Mouse (Mus musculus) liver, embryonic 16.5 days (tissue): ENCODE data around the gene Cln5. TPM values are rescaled to one million over a fixed set of nuclear protein-coding genes. Genes with fewer than 3 reads are reported as not detected.

Experiments
- ATAC-seq: fragments of 200-750 bp; cut with Nextera tagmentation; 2 replicates; pipeline ENCODE4 v1.8.0; 2017; ENCODE audit warnings: low read depth, mild to moderate bottlenecking, moderate number of reproducible peaks, moderate library complexity
- H3K27ac ChIP-seq: fragments of 300-500 bp; sonication (generic); 2 replicates; pipeline ENCODE4 v1.5.1; 2014; ENCODE audit warnings: mild to moderate bottlenecking, low read length
- H3K27me3 ChIP-seq: fragments of 300-500 bp; sonication (generic); 2 replicates; pipeline ENCODE4 v1.6.1; 2014; ENCODE audit warnings: low read depth, low read length, mixed read lengths; ENCODE audit not compliant: control insufficient read depth, insufficient read depth
- H3K36me3 ChIP-seq: fragments of 300-500 bp; sonication (generic); 2 replicates; pipeline ENCODE4 v1.6.1; 2014; ENCODE audit warnings: mild to moderate bottlenecking; ENCODE audit not compliant: control insufficient read depth, insufficient read depth
- H3K4me1 ChIP-seq: fragments of 300-500 bp; sonication (generic); 2 replicates; pipeline ENCODE4 v1.6.1; 2014; ENCODE audit warnings: low read depth, low read length, mixed read lengths; ENCODE audit not compliant: control insufficient read depth
- H3K4me2 ChIP-seq: fragments of 300-500 bp; sonication (generic); 2 replicates; pipeline ENCODE4 v1.6.1; 2014; ENCODE audit warnings: low read depth, low read length, mixed read lengths
- H3K4me3 ChIP-seq: fragments of 300-500 bp; sonication (generic); 2 replicates; pipeline ENCODE4 v1.5.1; 2014; ENCODE audit warnings: low read depth, mild to moderate bottlenecking, low read length
- H3K9ac ChIP-seq: fragments of 300-500 bp; sonication (generic); 2 replicates; pipeline ENCODE4 v1.6.1; 2014; ENCODE audit warnings: low read depth, low read length
- H3K9me3 ChIP-seq: fragments of 300-500 bp; sonication (generic); replicated peaks from 2 replicates; pipeline ENCODE4 v1.6.1; 2016; ENCODE audit warnings: low read length; ENCODE audit not compliant: control insufficient read depth
- WGBS: fragments of 180-500 bp; shearing (Covaris S2); extraction: QIAGEN DNeasy Blood & Tissue Kit; methylation state at CpG from one replicate; pipeline ENCODE4 v1.1.7; 2014; ENCODE audit not compliant: insufficient replicate concordance; 5-methylcytosine and 5-hydroxymethylcytosine counted together
- polyA plus RNA-seq: library from polyadenylated mRNA; unstranded; fragments of >200 nt; fragmentation: Nextera tagmentation; extraction: Ambion mirVana; gene quantifications from 2 replicates; pipeline ENCODE4 v1.2.1, GENCODE M21; 2015

Cln5 gene
- polyA plus RNA-seq, 1 experiment from 2014 or later = 17.0 TPM

DNA sequence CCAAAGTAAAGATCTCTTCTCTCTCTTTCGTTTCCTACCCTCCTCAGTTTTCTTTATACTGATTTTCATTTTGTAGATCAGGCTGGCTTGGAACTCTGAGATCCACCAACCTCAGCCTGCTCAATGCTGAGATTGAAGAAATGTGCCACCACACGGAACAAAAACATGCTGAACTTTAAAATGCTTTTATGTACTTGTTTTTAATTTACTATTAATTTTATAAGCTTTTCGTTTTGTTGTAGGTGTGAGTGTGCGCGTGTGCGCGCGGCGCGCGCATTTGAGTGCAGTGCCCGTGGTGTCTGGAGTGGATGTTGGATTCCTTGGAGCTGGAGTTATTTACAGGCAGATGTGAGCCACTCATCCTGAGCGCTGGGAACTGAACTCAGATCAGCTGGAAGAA, 30.3 kb downstream of the Cln5 start:
- WGBS = 80% methylated on average over 13 of the region's 13 CpGs
- Histone ChIP-seq H3K9me3 (no peaks in the 10 kb centered on the region), H3K4me2 (peak overlapping the region; percentile 70), H3K36me3 (peaks cover 3% of the 10 kb centered on the region), H3K27ac (no peak overlapping the region; the same call in 1 of the 2 replicates), H3K9ac (peak overlapping the region; percentile 99; the same call in 1 of the 2 replicates), H3K27me3 (no peaks in the 10 kb centered on the region), H3K4me1 (peaks cover 20% of the 10 kb centered on the region), H3K4me3 (peak overlapping the region; percentile 96)
- no peak for ATAC-seq

DNA sequence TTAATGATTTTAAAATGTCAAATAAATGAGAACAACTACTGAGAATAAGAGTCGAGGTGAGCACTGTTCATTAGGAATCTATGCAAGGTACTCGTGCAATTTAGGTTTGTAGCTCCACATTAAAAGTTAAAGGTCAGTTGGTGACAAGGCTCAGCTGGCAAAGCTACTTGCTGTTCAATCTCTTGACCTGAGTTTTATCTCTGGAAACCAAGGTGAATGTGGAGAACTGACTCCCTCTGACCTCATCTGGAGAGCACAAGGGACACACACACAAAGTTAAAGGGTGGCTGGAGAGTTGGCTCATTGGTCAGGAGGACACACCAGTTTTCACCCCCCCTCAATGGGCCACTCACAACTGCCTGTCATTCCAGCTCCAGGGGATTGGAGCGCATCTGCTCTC, 31.2 kb downstream of the Cln5 start:
- H3K36me3 ChIP-seq = no peaks in the 10 kb centered on the region
- H3K9me3 ChIP-seq = no peaks in the 10 kb centered on the region
- ATAC-seq = no peak
- H3K27ac ChIP-seq = no peak overlapping the region
- 67% methylated on average over 3 of the region's 3 CpGs for WGBS
- no peaks in the 10 kb centered on the region for H3K27me3 ChIP-seq
- H3K9ac ChIP-seq = no peak overlapping the region
- peaks cover 17% of the 10 kb centered on the region for H3K4me1 ChIP-seq
- no peak overlapping the region for H3K4me3 ChIP-seq
- no peak overlapping the region for H3K4me2 ChIP-seq

DNA sequence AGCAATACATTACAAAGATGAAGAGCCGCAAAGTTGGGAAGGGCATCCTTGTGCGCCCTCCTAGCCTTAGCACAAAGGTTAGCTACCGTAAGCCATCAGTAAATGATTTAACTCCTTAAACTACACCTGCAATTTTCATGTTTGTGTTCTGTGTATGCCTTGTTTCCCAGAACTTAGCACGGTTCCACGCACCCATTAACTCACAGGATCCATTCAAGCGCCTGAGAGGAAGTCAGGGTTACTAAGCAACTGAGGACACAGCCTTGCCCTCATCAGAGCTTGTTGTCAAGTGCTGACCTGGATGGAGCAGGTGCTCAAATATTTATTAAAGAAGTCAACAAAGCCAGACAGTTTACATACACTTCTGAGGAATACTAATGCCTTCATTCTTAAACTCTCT, 32.2 kb downstream of the Cln5 start:
- Histone ChIP-seq H3K9me3 (no peaks in the 10 kb centered on the region), H3K27ac (no peak overlapping the region), H3K27me3 (no peaks in the 10 kb centered on the region), H3K4me1 (peaks cover 8% of the 10 kb centered on the region), H3K9ac (no peak overlapping the region), H3K4me3 (no peak overlapping the region), H3K4me2 (no peak overlapping the region), H3K36me3 (no peaks in the 10 kb centered on the region)
- 63% methylated on average over 6 of the region's 6 CpGs for WGBS
- no peak for ATAC-seq

DNA sequence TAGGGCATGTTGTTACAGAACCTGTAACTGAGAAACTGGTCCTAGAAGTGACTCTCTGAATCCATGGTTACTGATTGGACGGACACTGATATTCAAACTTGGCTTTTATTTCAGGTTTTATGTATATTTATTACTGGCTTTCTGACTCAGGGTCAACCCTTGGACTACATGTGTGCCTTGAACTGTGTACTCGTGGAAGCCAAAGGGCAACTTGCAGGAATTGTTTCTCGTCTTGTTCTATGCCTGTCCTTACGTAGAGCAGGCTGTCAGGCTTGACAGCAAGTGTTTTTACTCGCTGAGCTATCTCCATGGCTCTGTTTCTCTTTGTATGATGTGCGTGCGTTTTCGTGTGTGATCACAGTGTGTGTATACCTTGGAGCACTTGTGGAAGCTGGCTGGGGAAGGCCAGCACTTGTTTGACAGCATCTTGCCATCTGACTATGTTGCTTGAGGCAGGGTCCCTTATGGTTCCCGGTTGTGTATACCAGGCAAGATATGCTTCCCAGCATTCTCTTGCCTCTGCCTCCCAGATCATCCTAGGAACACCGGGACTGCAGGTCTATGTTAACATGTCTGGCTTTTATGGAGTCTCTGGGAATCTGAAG, 32.8 kb downstream of the Cln5 start:
- WGBS = 65% methylated on average over 10 of the region's 10 CpGs
- no peaks in the 10 kb centered on the region for H3K36me3 ChIP-seq
- H3K4me3 ChIP-seq = no peak overlapping the region
- H3K27me3 ChIP-seq = no peaks in the 10 kb centered on the region
- H3K27ac ChIP-seq = no peak overlapping the region
- H3K4me2 ChIP-seq = no peak overlapping the region
- H3K9me3 ChIP-seq = no peaks in the 10 kb centered on the region
- ATAC-seq = no peak
- H3K4me1 ChIP-seq = peaks cover 6% of the 10 kb centered on the region
- no peak overlapping the region for H3K9ac ChIP-seq

GRCm38 (mm10) chr14:103106301-103106700, 36.3 kb downstream of the Cln5 start:
- Histone ChIP-seq H3K9ac (no peak overlapping the region), H3K4me1 (no peaks in the 10 kb centered on the region), H3K27me3 (no peaks in the 10 kb centered on the region), H3K4me2 (no peak overlapping the region), H3K27ac (no peak overlapping the region), H3K36me3 (no peaks in the 10 kb centered on the region), H3K9me3 (no peaks in the 10 kb centered on the region), H3K4me3 (no peak overlapping the region)
- WGBS = 67% methylated on average over 2 of the region's 2 CpGs
- ATAC-seq = no peak

- WGBS = 67% methylated on average over 4 of the region's 4 CpGs
- H3K9me3 ChIP-seq = no peaks in the 10 kb centered on the region
- H3K27me3 ChIP-seq = no peaks in the 10 kb centered on the region
- ATAC-seq = no peak
- no peak overlapping the region for H3K9ac ChIP-seq
- no peak overlapping the region for H3K4me2 ChIP-seq
- no peaks in the 10 kb centered on the region; the same call in 1 of the 2 replicates for H3K36me3 ChIP-seq
- no peak overlapping the region for H3K4me3 ChIP-seq
- no peaks in the 10 kb centered on the region for H3K4me1 ChIP-seq
- H3K27ac ChIP-seq = no peak overlapping the region
Measured at GRCm38 (mm10) chr14:103109971-103110370, 40.0 kb downstream of the Cln5 start.

- WGBS = 74% methylated on average over 3 of the region's 3 CpGs
- peaks cover 9% of the 10 kb centered on the region for H3K36me3 ChIP-seq
- no peak overlapping the region for H3K9ac ChIP-seq
- no peak overlapping the region for H3K4me3 ChIP-seq
- ATAC-seq = no peak
- H3K9me3 ChIP-seq = no peaks in the 10 kb centered on the region
- H3K27ac ChIP-seq = no peak overlapping the region
- H3K4me2 ChIP-seq = no peak overlapping the region
- H3K27me3 ChIP-seq = no peaks in the 10 kb centered on the region
- no peaks in the 10 kb centered on the region for H3K4me1 ChIP-seq
Measured at GRCm38 (mm10) chr14:103112606-103113363, 42.8 kb downstream of the Cln5 start.

- peak; percentile 81 for ATAC-seq
- H3K36me3 ChIP-seq = peaks cover 13% of the 10 kb centered on the region
- WGBS = 88% methylated on average over 3 of the region's 3 CpGs
Measured at GRCm38 (mm10) chr14:103114994-103115670, 45.1 kb downstream of the Cln5 start.

GRCm38 (mm10) chr14:103125756-103126155, 55.7 kb downstream of the Cln5 start:
- no peak for ATAC-seq
- Histone ChIP-seq H3K9me3 (no peaks in the 10 kb centered on the region), H3K36me3 (peaks cover 25% of the 10 kb centered on the region), H3K4me2 (no peak overlapping the region), H3K9ac (no peak overlapping the region), H3K27me3 (no peaks in the 10 kb centered on the region), H3K4me1 (no peaks in the 10 kb centered on the region), H3K27ac (no peak overlapping the region), H3K4me3 (no peak overlapping the region)
- 70% methylated on average over 6 of the region's 6 CpGs for WGBS

More at GRCm38 (mm10) chr14:103114994-103115670, 45.1 kb downstream of the Cln5 start:
- Histone ChIP-seq H3K4me2 (no peak overlapping the region), H3K9ac (no peak overlapping the region), H3K4me1 (no peaks in the 10 kb centered on the region), H3K27ac (no peak overlapping the region), H3K27me3 (no peaks in the 10 kb centered on the region), H3K9me3 (no peaks in the 10 kb centered on the region), H3K4me3 (no peak overlapping the region)
